Mouse (Mus musculus): ENCODE results near the gene Gimap8. TPM values are rescaled to one million over a fixed set of nuclear protein-coding genes. Genes with fewer than 3 reads are reported as not detected.

The Gimap8 gene
- polyA plus RNA-seq, 2 experiments, result 0.70 to 2.3 TPM

DNA sequence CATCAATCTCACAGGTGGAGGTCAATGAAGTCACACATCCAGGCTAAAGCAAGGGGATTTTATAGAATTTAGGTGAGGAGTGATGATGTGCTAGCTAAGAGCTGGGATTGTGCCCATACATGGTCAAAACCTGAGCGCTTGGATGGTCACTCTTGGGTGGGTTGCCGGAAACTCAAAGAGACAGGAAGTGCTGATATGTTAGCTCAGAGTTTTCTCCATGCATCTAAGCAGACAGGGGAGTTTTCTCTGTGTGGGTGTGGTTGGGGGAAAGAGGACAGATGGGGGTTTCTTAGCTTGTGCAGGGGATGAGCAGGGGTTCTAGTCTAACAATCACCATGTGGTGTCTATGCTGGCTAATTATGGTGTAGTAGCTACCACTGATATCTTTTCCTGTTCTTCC is 42.3 kb downstream of the Gimap8 start:
- H3K27ac ChIP-seq (replicated peaks; ENCODE audit: low read depth, low read length), result no peak overlapping the region
- WGBS, result 87% methylated on average over 2 of the region's 2 CpGs
- no peak for TF ChIP-seq POLR2A (IDR thresholded peaks at IDR 0.05; ENCODE audit: borderline replicate concordance, extremely low read depth, insufficient read depth, insufficient read length)
- H3K4me1 ChIP-seq (ENCODE audit: control insufficient read depth, insufficient read depth, low read length), result no peaks in the 10 kb centered on the region
- H3K36me3 ChIP-seq (ENCODE audit: control insufficient read depth, insufficient read depth, low read length), result no peaks in the 10 kb centered on the region
- ATAC-seq (ENCODE audit: low FRiP score, low read depth) (no peak), DNase-seq (ENCODE audit: low spot score) (no peak)
- no peak overlapping the region for H3K4me2 ChIP-seq (replicated peaks; ENCODE audit: low read depth, low read length, severe bottlenecking)
- H3K9ac ChIP-seq (ENCODE audit: low read depth, low read length, severe bottlenecking), result no peak overlapping the region
- H3K9me3 ChIP-seq (ENCODE audit: control insufficient read depth, low read length), result no peaks in the 10 kb centered on the region
- no peak overlapping the region for H3K4me3 ChIP-seq (replicated peaks; ENCODE audit: low read length)
- H3K27me3 ChIP-seq (ENCODE audit: control insufficient read depth, insufficient read depth, low read length), result no peaks in the 10 kb centered on the region

DNA sequence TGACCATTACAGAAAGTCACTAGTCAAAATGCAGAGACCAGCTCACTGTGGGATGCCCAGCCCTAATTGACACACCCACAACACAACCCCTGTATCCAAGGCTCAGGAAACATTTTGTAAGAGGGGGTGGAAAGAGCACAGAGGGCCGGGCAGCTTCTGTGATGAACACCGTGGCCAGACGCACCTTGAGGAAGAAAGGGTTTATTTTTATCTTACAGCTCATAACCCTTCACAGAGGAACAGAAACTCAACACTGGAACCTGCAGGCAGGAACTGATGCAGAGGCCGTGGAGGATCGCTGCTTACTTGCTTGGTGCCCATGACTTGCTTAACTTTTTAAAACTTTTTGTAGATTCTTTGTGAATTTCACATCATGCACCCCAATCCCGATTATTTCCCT is 45.9 kb downstream of the Gimap8 start:
- WGBS, result 85% methylated on average over 6 of the region's 6 CpGs
- no peaks in the 10 kb centered on the region for H3K27me3 ChIP-seq (ENCODE audit: control insufficient read depth, insufficient read depth, low read length)
- no peak for DNase-seq (ENCODE audit: low spot score)
- no peak for TF ChIP-seq POLR2A (IDR thresholded peaks at IDR 0.05; ENCODE audit: borderline replicate concordance, extremely low read depth, insufficient read depth, insufficient read length)
- no peak for ATAC-seq (ENCODE audit: low FRiP score, low read depth)
- no peaks in the 10 kb centered on the region for H3K9me3 ChIP-seq (ENCODE audit: control insufficient read depth, low read length)
- no peaks in the 10 kb centered on the region for H3K36me3 ChIP-seq (ENCODE audit: control insufficient read depth, insufficient read depth, low read length)
- no peaks in the 10 kb centered on the region for H3K4me1 ChIP-seq (ENCODE audit: control insufficient read depth, insufficient read depth, low read length)
- H3K4me2 ChIP-seq (replicated peaks; ENCODE audit: low read depth, low read length, severe bottlenecking), result no peak overlapping the region
- no peak overlapping the region for H3K9ac ChIP-seq (ENCODE audit: low read depth, low read length, severe bottlenecking)
- H3K4me3 ChIP-seq (replicated peaks; ENCODE audit: low read length), result no peak overlapping the region
- H3K27ac ChIP-seq (replicated peaks; ENCODE audit: low read depth, low read length), result no peak overlapping the region

GRCm38 (mm10) chr6:48696830-48697554 is 50.0 kb downstream of the Gimap8 start:
- ATAC-seq (ENCODE audit: low FRiP score, low read depth), result no peak
- Histone ChIP-seq H3K9ac (ENCODE audit: low read depth, low read length, severe bottlenecking) (no peak overlapping the region), H3K4me1 (ENCODE audit: control insufficient read depth, insufficient read depth, low read length) (no peaks in the 10 kb centered on the region), H3K27me3 (ENCODE audit: control insufficient read depth, insufficient read depth, low read length) (no peaks in the 10 kb centered on the region), H3K4me3 (replicated peaks; ENCODE audit: low read length) (no peak overlapping the region), H3K9me3 (ENCODE audit: control insufficient read depth, low read length) (no peaks in the 10 kb centered on the region), H3K27ac (replicated peaks; ENCODE audit: low read depth, low read length) (no peak overlapping the region), H3K36me3 (ENCODE audit: control insufficient read depth, insufficient read depth, low read length) (no peaks in the 10 kb centered on the region), H3K4me2 (replicated peaks; ENCODE audit: low read depth, low read length, severe bottlenecking) (no peak overlapping the region)
- WGBS, result 75% methylated on average over 4 of the region's 4 CpGs
- no peak for DNase-seq (ENCODE audit: low spot score)
- no peak for TF ChIP-seq POLR2A (IDR thresholded peaks at IDR 0.05; ENCODE audit: borderline replicate concordance, extremely low read depth, insufficient read depth, insufficient read length)

GRCm38 (mm10) chr6:48697555-48697930 is 50.5 kb downstream of the Gimap8 start:
- DNase-seq (ENCODE audit: low spot score) (no peak), ATAC-seq (ENCODE audit: low FRiP score, low read depth) (no peak)
- Histone ChIP-seq H3K4me3 (replicated peaks; ENCODE audit: low read length) (no peak overlapping the region), H3K27me3 (ENCODE audit: control insufficient read depth, insufficient read depth, low read length) (no peaks in the 10 kb centered on the region), H3K4me2 (replicated peaks; ENCODE audit: low read depth, low read length, severe bottlenecking) (no peak overlapping the region), H3K9ac (ENCODE audit: low read depth, low read length, severe bottlenecking) (no peak overlapping the region), H3K9me3 (ENCODE audit: control insufficient read depth, low read length) (no peaks in the 10 kb centered on the region), H3K36me3 (ENCODE audit: control insufficient read depth, insufficient read depth, low read length) (no peaks in the 10 kb centered on the region), H3K27ac (replicated peaks; ENCODE audit: low read depth, low read length) (no peak overlapping the region), H3K4me1 (ENCODE audit: control insufficient read depth, insufficient read depth, low read length) (no peaks in the 10 kb centered on the region)
- WGBS, result 33% methylated on average over 1 of the region's 1 CpGs
- no peak for TF ChIP-seq POLR2A (IDR thresholded peaks at IDR 0.05; ENCODE audit: borderline replicate concordance, extremely low read depth, insufficient read depth, insufficient read length)

DNA sequence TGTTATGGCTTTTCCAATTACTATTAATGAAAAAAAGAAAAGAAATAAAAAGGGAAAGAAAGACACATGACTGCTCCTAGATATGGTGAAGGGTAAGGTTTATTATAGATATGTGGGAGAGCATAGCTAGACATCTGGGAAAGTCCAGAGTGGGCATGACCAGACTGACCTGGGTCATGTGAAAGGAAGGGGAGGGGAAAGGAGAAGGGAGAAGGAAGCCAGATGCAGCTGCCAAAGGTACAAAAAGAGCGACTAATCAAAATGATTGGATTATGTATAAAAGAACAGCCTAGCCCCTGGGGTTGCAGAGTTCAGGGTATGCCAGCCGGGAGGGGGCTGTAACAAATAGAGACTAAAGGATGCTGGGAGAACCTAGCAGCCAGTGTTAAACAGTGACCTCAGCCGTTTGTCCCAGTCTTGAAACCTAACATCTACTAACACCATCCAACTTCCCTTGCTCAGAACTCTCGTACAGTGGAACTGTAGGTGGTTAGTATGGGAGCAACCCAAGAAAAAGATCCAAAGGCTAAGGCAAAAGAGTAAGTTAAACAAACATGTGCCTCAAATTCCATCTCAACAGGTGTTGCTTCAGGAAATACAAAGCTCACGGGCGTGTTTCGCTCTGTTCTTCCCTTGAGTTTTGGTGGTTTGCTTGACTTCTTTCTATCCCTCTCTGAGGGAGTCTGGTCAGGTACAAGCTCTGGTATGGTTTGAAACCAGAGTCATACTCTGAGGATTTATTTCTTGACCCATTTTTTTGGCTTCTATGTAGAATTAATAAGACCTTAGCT is 51.2 kb downstream of the Gimap8 start:
- no peak overlapping the region for H3K27ac ChIP-seq (replicated peaks; ENCODE audit: low read depth, low read length)
- no peaks in the 10 kb centered on the region for H3K4me1 ChIP-seq (ENCODE audit: control insufficient read depth, insufficient read depth, low read length)
- H3K4me2 ChIP-seq (replicated peaks; ENCODE audit: low read depth, low read length, severe bottlenecking), result no peak overlapping the region
- H3K9ac ChIP-seq (ENCODE audit: low read depth, low read length, severe bottlenecking), result no peak overlapping the region
- WGBS, result 81% methylated on average over 7 of the region's 7 CpGs
- no peak overlapping the region for H3K4me3 ChIP-seq (replicated peaks; ENCODE audit: low read length)
- DNase-seq (ENCODE audit: low spot score), result no peak
- no peaks in the 10 kb centered on the region for H3K27me3 ChIP-seq (ENCODE audit: control insufficient read depth, insufficient read depth, low read length)
- no peak for TF ChIP-seq POLR2A (IDR thresholded peaks at IDR 0.05; ENCODE audit: borderline replicate concordance, extremely low read depth, insufficient read depth, insufficient read length)
- H3K9me3 ChIP-seq (ENCODE audit: control insufficient read depth, low read length), result no peaks in the 10 kb centered on the region
- no peak for ATAC-seq (ENCODE audit: low FRiP score, low read depth)
- H3K36me3 ChIP-seq (ENCODE audit: control insufficient read depth, insufficient read depth, low read length), result no peaks in the 10 kb centered on the region

All from limb, embryonic 14.5 days (tissue).